Mouse (Mus musculus): ENCODE results near the gene Polr3gl. TPM values are rescaled to one million over a fixed set of nuclear protein-coding genes. Genes with fewer than 3 reads are reported as not detected.
A peak's percentile ranks its signal among the peaks of the same experiment; 100 is the strongest.

The Polr3gl gene
- polyA plus RNA-seq, 1 experiment = 15.3 TPM

DNA sequence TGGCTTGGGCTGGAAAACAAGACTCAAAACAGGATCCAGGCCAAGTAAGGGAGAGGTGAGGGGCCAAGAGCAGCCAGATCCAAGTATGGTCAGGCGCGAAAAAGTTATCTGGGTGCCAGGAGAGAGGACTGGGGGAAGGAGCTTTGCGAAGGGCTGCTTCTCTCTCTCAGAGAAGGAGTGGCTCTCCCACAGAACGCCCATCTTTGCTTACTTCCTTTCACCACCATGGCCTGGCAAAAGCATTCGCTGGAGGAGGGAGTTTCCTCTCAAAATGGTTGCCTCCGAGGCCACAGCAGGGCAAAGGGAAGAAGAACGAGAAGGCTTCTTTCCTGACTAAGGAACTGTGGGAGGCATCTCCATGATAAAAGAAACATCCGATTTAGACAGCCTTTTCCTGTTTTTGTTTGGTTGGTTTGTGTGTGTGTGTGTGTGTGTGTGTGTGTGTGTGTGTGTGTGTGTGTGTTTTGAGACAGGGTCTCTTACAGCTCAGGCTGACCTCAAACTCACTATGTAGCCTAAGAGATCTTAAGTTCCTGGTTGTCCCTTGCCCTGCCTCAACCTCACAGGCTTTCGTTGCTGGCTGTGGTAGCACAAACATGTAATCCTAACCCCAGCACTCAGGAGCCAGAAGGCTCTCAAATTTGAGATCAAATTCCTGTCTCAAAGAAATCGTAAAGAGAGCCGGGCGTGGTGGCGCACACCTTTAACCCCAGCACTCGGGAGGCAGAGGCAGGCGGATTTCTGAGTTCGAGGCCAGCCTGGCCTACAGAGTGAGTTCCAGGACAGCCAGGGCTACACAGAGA lies 21.9 kb downstream of the Polr3gl start:
- no peak for TF ChIP-seq CTCF (conservative IDR thresholded peaks at IDR 0.05; ENCODE audit: insufficient read depth, insufficient read length, low read depth, low read length)
- H3K27ac ChIP-seq (ENCODE audit: insufficient read depth, low read depth, low read length) = peak overlapping the region; percentile 93
- H3K4me1 ChIP-seq (ENCODE audit: control insufficient read depth, insufficient read depth, low read length) = peaks cover 56% of the 10 kb centered on the region

DNA sequence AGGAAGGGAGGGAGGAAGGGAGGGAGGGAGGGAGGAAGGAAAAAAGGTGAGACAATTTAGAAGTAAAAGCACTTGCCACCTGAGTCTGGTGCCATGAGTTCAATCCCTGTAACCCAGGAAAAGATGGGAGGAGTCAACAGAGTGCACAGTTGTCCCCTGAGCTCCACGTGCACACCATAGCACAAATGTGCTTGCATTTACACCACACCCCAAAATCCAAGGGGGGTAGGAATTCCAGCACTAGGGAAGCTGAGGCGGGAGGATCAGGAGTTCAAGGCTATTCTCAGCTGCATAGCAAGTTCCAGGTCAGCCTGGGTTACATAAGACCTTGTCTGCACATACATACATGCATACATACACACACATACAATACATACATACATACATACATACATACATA lies 22.6 kb downstream of the Polr3gl start:
- Histone ChIP-seq H3K4me3 (ENCODE audit: insufficient read depth, low read depth, low read length) (no peak overlapping the region), H3K27ac (ENCODE audit: insufficient read depth, low read depth, low read length) (peak overlapping the region; percentile 93), H3K27me3 (replicated peaks; ENCODE audit: control insufficient read depth, insufficient read depth, low read length) (no peaks in the 10 kb centered on the region), H3K36me3 (ENCODE audit: control insufficient read depth, insufficient read depth, low read length) (no peaks in the 10 kb centered on the region), H3K4me1 (ENCODE audit: control insufficient read depth, insufficient read depth, low read length) (peaks cover 56% of the 10 kb centered on the region)
- TF ChIP-seq CTCF (conservative IDR thresholded peaks at IDR 0.05; ENCODE audit: insufficient read depth, insufficient read length, low read depth, low read length) = no peak
- TF ChIP-seq POLR2A (IDR thresholded peaks at IDR 0.05; ENCODE audit: low read depth, low read length) = no peak
- peak; percentile 6 for DNase-seq
- WGBS = 55% methylated on average over 2 of the region's 2 CpGs

More for the DNA sequence above, 21.9 kb downstream of the Polr3gl start:
- DNase-seq = peak; percentile 80
- 51% methylated on average over 16 of the region's 16 CpGs for WGBS
- Histone ChIP-seq H3K4me3 (ENCODE audit: insufficient read depth, low read depth, low read length) (no peak overlapping the region), H3K27me3 (replicated peaks; ENCODE audit: control insufficient read depth, insufficient read depth, low read length) (no peaks in the 10 kb centered on the region), H3K36me3 (ENCODE audit: control insufficient read depth, insufficient read depth, low read length) (no peaks in the 10 kb centered on the region)

- WGBS = 52% methylated on average over 7 of the region's 7 CpGs
- Histone ChIP-seq H3K27me3 (replicated peaks; ENCODE audit: control insufficient read depth, insufficient read depth, low read length) (no peaks in the 10 kb centered on the region), H3K4me3 (ENCODE audit: insufficient read depth, low read depth, low read length) (no peak overlapping the region), H3K36me3 (ENCODE audit: control insufficient read depth, insufficient read depth, low read length) (no peaks in the 10 kb centered on the region), H3K4me1 (ENCODE audit: control insufficient read depth, insufficient read depth, low read length) (peaks cover 51% of the 10 kb centered on the region), H3K27ac (ENCODE audit: insufficient read depth, low read depth, low read length) (peak overlapping the region; percentile 57)
- no peak for DNase-seq
- TF ChIP-seq CTCF (conservative IDR thresholded peaks at IDR 0.05; ENCODE audit: insufficient read depth, insufficient read length, low read depth, low read length) (no peak), POLR2A (IDR thresholded peaks at IDR 0.05; ENCODE audit: low read depth, low read length) (no peak)
Measured at GRCm38 (mm10) chr3:96570643-96571042, 23.3 kb downstream of the Polr3gl start.

DNA sequence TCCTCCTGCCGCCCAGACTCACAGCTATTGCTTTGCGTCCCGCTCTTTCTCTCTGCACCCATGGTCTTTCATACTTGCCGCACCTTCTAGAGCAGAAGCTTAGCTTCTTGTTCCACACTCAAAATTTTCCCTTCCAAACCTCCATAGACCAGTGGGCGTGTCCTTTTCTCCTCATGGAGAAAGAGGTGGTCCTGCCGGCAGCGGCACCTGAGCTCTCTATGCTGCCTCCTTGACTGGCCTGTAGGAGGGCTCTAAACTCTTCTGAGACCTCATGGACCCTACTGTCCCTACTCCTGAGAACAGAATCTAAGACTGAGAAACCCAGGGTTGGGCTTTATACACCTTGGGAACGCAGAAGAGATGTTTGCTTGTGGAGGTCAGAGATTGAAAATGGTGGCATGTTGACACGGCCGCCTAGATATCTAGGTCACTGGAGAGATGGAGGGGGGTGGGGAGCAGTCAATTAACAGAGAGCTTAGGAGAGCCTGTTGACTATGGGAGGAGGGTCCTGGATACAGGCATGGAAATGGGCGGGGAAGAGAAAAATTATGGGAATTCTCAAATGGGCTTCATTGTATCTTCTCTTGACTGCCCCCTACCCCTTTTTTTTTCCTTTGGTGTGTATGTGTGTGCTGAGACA lies 23.9 kb downstream of the Polr3gl start:
- H3K4me1 ChIP-seq (ENCODE audit: control insufficient read depth, insufficient read depth, low read length) = peaks cover 45% of the 10 kb centered on the region
- TF ChIP-seq POLR2A (IDR thresholded peaks at IDR 0.05; ENCODE audit: low read depth, low read length) (no peak), CTCF (conservative IDR thresholded peaks at IDR 0.05; ENCODE audit: insufficient read depth, insufficient read length, low read depth, low read length) (no peak)
- H3K4me3 ChIP-seq (ENCODE audit: insufficient read depth, low read depth, low read length) = no peak overlapping the region
- no peaks in the 10 kb centered on the region for H3K27me3 ChIP-seq (replicated peaks; ENCODE audit: control insufficient read depth, insufficient read depth, low read length)
- DNase-seq = no peak
- H3K36me3 ChIP-seq (ENCODE audit: control insufficient read depth, insufficient read depth, low read length) = no peaks in the 10 kb centered on the region
- H3K27ac ChIP-seq (ENCODE audit: insufficient read depth, low read depth, low read length) = peak overlapping the region; percentile 57; the same call in 1 of the 2 replicates
- WGBS = 87% methylated on average over 11 of the region's 11 CpGs

GRCm38 (mm10) chr3:96569506-96569905 lies 24.5 kb downstream of the Polr3gl start:
- DNase-seq = no peak
- Histone ChIP-seq H3K4me3 (ENCODE audit: insufficient read depth, low read depth, low read length) (no peak overlapping the region), H3K27me3 (replicated peaks; ENCODE audit: control insufficient read depth, insufficient read depth, low read length) (no peaks in the 10 kb centered on the region), H3K36me3 (ENCODE audit: control insufficient read depth, insufficient read depth, low read length) (no peaks in the 10 kb centered on the region), H3K4me1 (ENCODE audit: control insufficient read depth, insufficient read depth, low read length) (peaks cover 44% of the 10 kb centered on the region), H3K27ac (ENCODE audit: insufficient read depth, low read depth, low read length) (no peak overlapping the region)
- TF ChIP-seq CTCF (conservative IDR thresholded peaks at IDR 0.05; ENCODE audit: insufficient read depth, insufficient read length, low read depth, low read length) (no peak), POLR2A (IDR thresholded peaks at IDR 0.05; ENCODE audit: low read depth, low read length) (no peak)
- 88% methylated on average over 13 of the region's 13 CpGs for WGBS

DNA sequence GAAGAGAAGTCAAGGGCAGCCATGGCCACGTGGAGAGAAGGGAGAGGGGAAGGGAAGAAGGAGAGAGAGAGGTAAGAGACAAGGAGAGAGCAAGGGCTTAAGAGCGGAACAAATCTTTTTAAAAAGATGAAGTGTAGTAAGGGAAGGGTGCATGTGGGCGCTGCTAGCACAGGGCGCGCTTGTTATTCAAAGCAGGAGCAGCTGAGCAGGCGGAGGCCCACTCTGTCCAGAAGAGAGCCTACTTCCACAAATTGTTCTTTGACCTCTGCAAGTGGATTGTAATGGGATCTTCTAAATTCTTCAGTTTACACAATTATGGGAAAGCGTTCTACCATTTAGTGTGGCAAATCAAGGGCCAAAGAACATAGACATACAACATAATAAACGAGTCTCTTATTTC lies 25.4 kb downstream of the Polr3gl start:
- Histone ChIP-seq H3K27ac (ENCODE audit: insufficient read depth, low read depth, low read length) (peak overlapping the region; percentile 35; the same call in 1 of the 2 replicates), H3K4me1 (ENCODE audit: control insufficient read depth, insufficient read depth, low read length) (peaks cover 44% of the 10 kb centered on the region), H3K4me3 (ENCODE audit: insufficient read depth, low read depth, low read length) (no peak overlapping the region), H3K36me3 (ENCODE audit: control insufficient read depth, insufficient read depth, low read length) (no peaks in the 10 kb centered on the region), H3K27me3 (replicated peaks; ENCODE audit: control insufficient read depth, insufficient read depth, low read length) (no peaks in the 10 kb centered on the region)
- no peak for DNase-seq
- WGBS = 69% methylated on average over 8 of the region's 8 CpGs
- TF ChIP-seq CTCF (conservative IDR thresholded peaks at IDR 0.05; ENCODE audit: insufficient read depth, insufficient read length, low read depth, low read length) = no peak
- no peak for TF ChIP-seq POLR2A (IDR thresholded peaks at IDR 0.05; ENCODE audit: low read depth, low read length)

Measured in kidney, adult 2 months (tissue).